Mouse (Mus musculus) heart, embryonic 14.5 days (tissue): Measurements from ENCODE around the gene Ift81. TPM values are rescaled to one million over a fixed set of nuclear protein-coding genes. Genes with fewer than 3 reads are reported as not detected.
"Not testable (repeated sequence)": the region's sequence is repeated elsewhere in the genome, so short reads cannot be mapped to it uniquely, and the experiment has no call there.

Experiments
- ATAC-seq: fragments of 200-750 bp; cut with Nextera tagmentation; 2 replicates; pipeline ENCODE4 v1.8.0; 2017; ENCODE audit warnings: low read depth, moderate TSS enrichment; ENCODE audit not compliant: insufficient number of reproducible peaks, insufficient read depth, low FRiP score
- H3K27ac ChIP-seq, 2 experiments: fragments of 200-500 bp in 1 of 2; fragments of 300-500 bp in 1 of 2; sonication (generic) in 1 of 2; replicated peaks in 1 of 2; 2 replicates each; pipeline ENCODE4 v1.5.1; 2012 to 2014; ENCODE audit warnings: low read depth in 2 of 2, low read length in 2 of 2, control low read depth in 1 of 2, mild to moderate bottlenecking in 1 of 2, mixed read lengths in 1 of 2; ENCODE audit not compliant: control insufficient read depth in 1 of 2, insufficient read depth in 1 of 2
- H3K27me3 ChIP-seq: fragments of 300-500 bp; sonication (generic); 2 replicates; pipeline ENCODE4 v1.6.1; 2014; ENCODE audit warnings: mild to moderate bottlenecking, low read length, control low read depth; ENCODE audit not compliant: control insufficient read depth, insufficient read depth
- H3K36me3 ChIP-seq: fragments of 300-500 bp; sonication (generic); 2 replicates; pipeline ENCODE4 v1.6.1; 2014; ENCODE audit warnings: mild to moderate bottlenecking, control low read depth, low read length, mixed read lengths; ENCODE audit not compliant: control insufficient read depth, insufficient read depth
- H3K4me1 ChIP-seq, 2 experiments: fragments of 200-500 bp in 1 of 2; fragments of 300-500 bp in 1 of 2; sonication (generic) in 1 of 2; 2 replicates each; pipeline ENCODE4 v1.6.1; 2012 to 2014; ENCODE audit warnings: low read length in 2 of 2, control low read depth in 1 of 2, mixed read lengths in 1 of 2; ENCODE audit not compliant: control insufficient read depth in 2 of 2, insufficient read depth in 2 of 2
- H3K4me2 ChIP-seq: fragments of 300-500 bp; sonication (generic); 2 replicates; pipeline ENCODE4 v1.6.1; 2014; ENCODE audit warnings: mild to moderate bottlenecking, low read length
- H3K4me3 ChIP-seq, 2 experiments: fragments of 200-500 bp in 1 of 2; fragments of 300-500 bp in 1 of 2; sonication (generic) in 1 of 2; 2 replicates each; pipeline ENCODE4 v1.5.1; 2012 to 2014; ENCODE audit warnings: low read length in 2 of 2, mild to moderate bottlenecking in 2 of 2, control low read depth in 1 of 2, low read depth in 1 of 2, moderate library complexity in 1 of 2; ENCODE audit not compliant: control insufficient read depth in 1 of 2, insufficient read depth in 1 of 2
- H3K9ac ChIP-seq: fragments of 300-500 bp; sonication (generic); 2 replicates; pipeline ENCODE4 v1.6.1; 2014; ENCODE audit warnings: mild to moderate bottlenecking, low read length
- H3K9me3 ChIP-seq: fragments of 300-500 bp; sonication (generic); 2 replicates; pipeline ENCODE4 v1.6.1; 2016; ENCODE audit warnings: low read length, control low read depth; ENCODE audit not compliant: control insufficient read depth
- WGBS: fragments of 180-500 bp; shearing (Covaris S2); extraction: QIAGEN DNeasy Blood & Tissue Kit; methylation state at CpG from one replicate; pipeline ENCODE4 v1.1.7; 2014; 5-methylcytosine and 5-hydroxymethylcytosine counted together
- polyA plus RNA-seq: library from polyadenylated mRNA; unstranded; fragments of >200 nt; fragmentation: Nextera tagmentation; extraction: Ambion mirVana; gene quantifications from 2 replicates; pipeline ENCODE4 v1.2.1, GENCODE M21; 2014

Ift81 gene
- polyA plus RNA-seq, 1 experiment from 2014 or later, result 41.2 TPM

DNA sequence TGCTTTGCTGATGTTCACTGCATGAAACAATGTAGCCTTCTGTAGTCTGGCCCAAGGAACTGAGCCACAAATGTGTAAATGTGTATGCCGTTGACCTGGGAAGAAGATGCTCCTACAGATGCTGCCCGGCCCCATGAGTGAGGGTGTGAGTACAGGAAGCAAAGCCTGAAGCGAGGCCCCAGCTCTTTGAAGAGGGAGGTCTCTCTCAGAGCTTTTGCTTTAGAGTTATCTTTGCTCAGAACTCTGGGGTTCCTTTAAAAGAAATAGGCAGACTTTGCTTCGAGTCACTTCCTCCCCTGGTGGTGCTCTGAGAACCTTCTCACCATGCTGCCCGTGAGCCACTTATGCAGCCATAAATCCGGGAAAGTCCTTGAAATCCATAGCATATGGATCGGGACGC is 35.8 kb upstream of the Ift81 start:
- Histone ChIP-seq H3K4me1 (peaks cover 30 to 38% of the 10 kb centered on the region in 2 experiments), H3K4me3 (no peak overlapping the region), H3K27ac (no peak overlapping the region), H3K9me3 (no peaks in the 10 kb centered on the region), H3K27me3 (no peaks in the 10 kb centered on the region), H3K36me3 (no peaks in the 10 kb centered on the region), H3K4me2 (no peak overlapping the region), H3K9ac (no peak overlapping the region)
- 87% methylated on average over 8 of the region's 8 CpGs for WGBS
- no peak for ATAC-seq

DNA sequence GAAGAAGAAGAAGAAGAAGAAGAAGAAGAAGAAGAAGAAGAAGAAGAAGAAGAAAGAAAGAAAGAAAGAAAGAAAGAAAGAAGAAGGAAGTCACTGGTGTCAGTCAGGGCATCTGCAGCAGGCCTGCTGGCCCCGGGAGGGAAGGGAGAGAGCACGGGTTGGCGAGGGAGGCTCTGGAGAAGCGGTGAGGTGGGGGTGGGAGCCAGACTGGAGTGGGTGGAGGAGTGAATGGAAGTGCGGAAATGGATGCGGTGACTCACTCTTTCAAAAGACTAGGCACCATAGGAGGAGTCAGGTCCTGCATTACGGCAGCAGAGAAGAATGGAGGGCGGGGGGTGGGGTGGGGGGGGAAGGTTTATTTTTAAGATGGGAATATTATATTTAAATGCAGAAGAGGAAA is 34.9 kb upstream of the Ift81 start:
- Histone ChIP-seq H3K4me3 (no peak overlapping the region), H3K4me2 (no peak overlapping the region), H3K36me3 (no peaks in the 10 kb centered on the region), H3K27ac (no peak overlapping the region), H3K27me3 (no peaks in the 10 kb centered on the region), H3K4me1 (peaks cover 30 to 38% of the 10 kb centered on the region in 2 experiments), H3K9me3 (no peaks in the 10 kb centered on the region), H3K9ac (no peak overlapping the region)
- no peak for ATAC-seq
- WGBS, result 43% methylated on average over 8 of the region's 8 CpGs

GRCm38 (mm10) chr5:122647952-122648374 is 33.6 kb upstream of the Ift81 start:
- H3K4me1 ChIP-seq, result peaks cover 20 to 32% of the 10 kb centered on the region in 2 experiments
- ATAC-seq, H3K27ac ChIP-seq, H3K4me2 ChIP-seq, H3K36me3 ChIP-seq, H3K9me3 ChIP-seq, H3K4me3 ChIP-seq, H3K9ac ChIP-seq, H3K27me3 ChIP-seq: not testable (repeated sequence)
- 87% methylated on average over 14 of the region's 14 CpGs for WGBS

GRCm38 (mm10) chr5:122647256-122647924 is 33.1 kb upstream of the Ift81 start:
- Histone ChIP-seq H3K36me3 (no peaks in the 10 kb centered on the region), H3K4me3 (no peak overlapping the region), H3K27ac (no peak overlapping the region; a peak in 1 of 4 replicates), H3K9ac (no peak overlapping the region), H3K27me3 (no peaks in the 10 kb centered on the region), H3K4me1 (peaks cover 15 to 26% of the 10 kb centered on the region in 2 experiments), H3K9me3 (no peaks in the 10 kb centered on the region), H3K4me2 (no peak overlapping the region)
- 47% methylated on average over 8 of the region's 9 CpGs for WGBS
- ATAC-seq, result no peak; the same call in 1 of the 2 replicates

GRCm38 (mm10) chr5:122646050-122646449 is 31.7 kb upstream of the Ift81 start:
- Histone ChIP-seq H3K4me2 (no peak overlapping the region), H3K27ac (no peak overlapping the region), H3K4me1 (peaks cover 10 to 22% of the 10 kb centered on the region in 2 experiments; a peak in 2 of 4 replicates), H3K9ac (no peak overlapping the region), H3K36me3 (no peaks in the 10 kb centered on the region), H3K9me3 (no peaks in the 10 kb centered on the region), H3K4me3 (no peak overlapping the region), H3K27me3 (no peaks in the 10 kb centered on the region)
- no peak for ATAC-seq
- WGBS, result 78% methylated on average over 11 of the region's 11 CpGs

GRCm38 (mm10) chr5:122645290-122645689 is 31.0 kb upstream of the Ift81 start:
- H3K4me1 ChIP-seq, result peaks cover 10 to 22% of the 10 kb centered on the region in 2 experiments; a peak in 2 of 4 replicates
- H3K4me3 ChIP-seq, result no peak overlapping the region
- ATAC-seq, result no peak
- no peaks in the 10 kb centered on the region for H3K36me3 ChIP-seq
- no peaks in the 10 kb centered on the region for H3K27me3 ChIP-seq
- H3K9ac ChIP-seq, result no peak overlapping the region
- no peak overlapping the region for H3K27ac ChIP-seq
- 58% methylated on average over 6 of the region's 6 CpGs for WGBS
- no peak overlapping the region for H3K4me2 ChIP-seq
- no peaks in the 10 kb centered on the region for H3K9me3 ChIP-seq

DNA sequence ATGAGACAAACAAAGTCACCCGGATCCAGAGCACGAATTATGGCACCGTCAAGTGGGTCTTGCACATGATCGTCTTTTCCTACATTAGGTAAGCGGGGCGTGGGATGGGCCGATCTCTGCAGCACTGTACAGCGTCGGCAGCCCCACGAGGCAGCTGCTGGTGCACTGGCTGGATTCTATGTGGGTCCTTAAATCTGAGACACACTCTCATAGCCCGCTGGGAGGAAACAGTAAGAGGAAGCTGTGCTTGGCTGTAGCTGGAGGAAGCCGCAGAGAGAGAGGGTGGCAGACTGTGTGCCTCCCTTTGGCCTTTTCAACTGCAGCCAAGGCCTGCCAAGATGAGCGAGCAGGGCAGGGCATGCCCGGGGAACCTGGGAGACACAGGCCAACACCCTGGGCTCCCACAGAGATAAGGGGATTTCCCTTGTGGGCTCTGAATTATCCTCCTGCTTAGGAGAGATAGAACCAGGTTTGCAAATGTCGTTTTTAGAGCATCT is 29.8 kb upstream of the Ift81 start:
- 68% methylated on average over 15 of the region's 15 CpGs for WGBS
- peaks cover 10 to 17% of the 10 kb centered on the region in 2 experiments; a peak in 2 of 4 replicates for H3K4me1 ChIP-seq
- peak overlapping the region; percentile 34; the same call in 1 of the 2 replicates for H3K4me2 ChIP-seq
- no peaks in the 10 kb centered on the region for H3K36me3 ChIP-seq
- no peak overlapping the region for H3K4me3 ChIP-seq
- ATAC-seq, result 0 out of 2 replicates have a peak, but pooled peaks have one; percentile 15
- no peaks in the 10 kb centered on the region for H3K27me3 ChIP-seq
- H3K9me3 ChIP-seq, result no peaks in the 10 kb centered on the region
- 0 out of 4 replicates have a peak overlapping the region, but pooled peaks of 1 of the 2 experiments have one; percentile 8 for H3K27ac ChIP-seq
- no peak overlapping the region for H3K9ac ChIP-seq
